Mouse (Mus musculus): ENCODE measurements around the gene Ttll13.

- no peak for TF ChIP-seq CTCF (IDR thresholded peaks at IDR 0.05; ENCODE audit: low read depth, low read length)
- TF ChIP-seq POLR2AphosphoS5 (IDR thresholded peaks at IDR 0.05; ENCODE audit: insufficient replicate concordance, low read depth, low read length): no peak
- TF ChIP-seq GATA1 (IDR thresholded peaks at IDR 0.05; ENCODE audit: borderline replicate concordance, low read length): no peak
- TF ChIP-seq TAL1 (conservative IDR thresholded peaks at IDR 0.05; ENCODE audit: low read depth, low read length): no peak
- no peak for TF ChIP-seq GATA2 (IDR thresholded peaks at IDR 0.05; ENCODE audit: borderline replicate concordance, low read depth, low read length)
Observed at GRCm38 (mm10) chr7:80202961-80203360, 43.2 kb upstream of the Ttll13 start.
